Mouse (Mus musculus): ENCODE data around the gene Ubxn7.

- TF ChIP-seq CTCF (IDR thresholded peaks at IDR 0.05; ENCODE audit: low read depth) (no peak), EP300 (IDR thresholded peaks at IDR 0.05; ENCODE audit: low read depth) (no peak)
Observed at GRCm38 (mm10) chr16:32389841-32390240, 57.8 kb downstream of the Ubxn7 start.

All from heart, postnatal 0 days (tissue).